Mouse (Mus musculus): ENCODE results near the gene Gm10961. TPM values are rescaled to one million over a fixed set of nuclear protein-coding genes. Genes with fewer than 3 reads are reported as not detected.

The Gm10961 gene
- not detected in 2 replicates for polyA plus RNA-seq (2012; rRNA removed)

GRCm38 (mm10) chr3:107630682-107631522, at the start of gene Gm10961:
Gm10961 (plus strand) TSS chr3:107631322.
- TF ChIP-seq CTCF (IDR thresholded peaks at IDR 0.05; ENCODE audit: extremely low read depth, insufficient read length, insufficient replicate concordance, low read depth, low read length): no peak
- TF ChIP-seq POLR2A (IDR thresholded peaks at IDR 0.05; ENCODE audit: low read depth, low read length): 0 out of 2 replicates have a peak, but pooled peaks have one; percentile 13
- Histone ChIP-seq H3K4me1 (ENCODE audit: control insufficient read depth, insufficient read depth, insufficient read length, low read length) (no peaks in the 10 kb centered on the region), H3K27me3 (ENCODE audit: control insufficient read depth, insufficient read depth, low read length) (no peaks in the 10 kb centered on the region), H3K36me3 (ENCODE audit: control insufficient read depth, insufficient read depth, low read length) (peaks cover 16% of the 10 kb centered on the region), H3K4me3 (ENCODE audit: low read depth, low read length) (peak within 1 kb of the TSS; percentile 91), H3K27ac (ENCODE audit: insufficient read depth, low read depth, low read length) (peak within 1 kb of the TSS; percentile 77)
- under 1% methylated on average over 48 of the region's 48 CpGs for WGBS

DNA sequence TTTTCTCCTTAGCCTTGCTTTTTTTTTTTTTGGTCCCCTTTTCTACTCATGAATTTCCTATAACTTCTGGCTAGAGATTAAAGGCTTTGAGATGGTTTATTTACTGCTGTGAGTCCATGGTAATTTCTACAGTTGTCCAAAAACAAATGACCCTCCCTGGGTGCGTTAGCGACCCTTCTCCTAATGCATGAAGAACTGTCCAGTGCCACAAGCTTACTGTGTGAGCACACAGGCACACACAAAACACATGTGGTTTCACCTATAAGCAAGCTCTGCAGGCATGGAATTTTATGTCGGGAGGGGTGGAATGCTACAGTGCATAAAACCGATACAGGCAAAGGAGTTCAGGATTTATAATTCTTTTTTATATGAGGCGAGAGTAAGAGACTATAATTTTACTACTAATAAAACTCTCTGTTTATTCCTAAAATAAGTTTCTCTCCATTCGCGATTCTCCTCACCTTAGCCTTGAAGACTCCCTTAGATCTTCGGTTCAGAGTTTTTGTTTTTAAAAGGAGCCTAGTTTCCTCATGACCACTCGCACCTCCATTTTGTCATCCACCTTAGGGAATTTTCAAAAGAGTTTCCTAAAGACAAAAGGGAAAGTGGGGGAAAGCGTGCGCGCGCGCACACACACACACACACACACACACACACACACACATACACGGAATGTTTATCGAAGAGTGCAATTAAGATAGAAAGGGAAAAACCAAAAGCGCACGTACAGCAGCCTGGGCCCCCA, 48.8 kb upstream of the Gm10961 start:
- Histone ChIP-seq H3K36me3 (ENCODE audit: control insufficient read depth, insufficient read depth, low read length) (no peaks in the 10 kb centered on the region), H3K4me1 (ENCODE audit: control insufficient read depth, insufficient read depth, insufficient read length, low read length) (peaks cover 5% of the 10 kb centered on the region), H3K27ac (ENCODE audit: insufficient read depth, low read depth, low read length) (no peak overlapping the region), H3K4me3 (ENCODE audit: low read depth, low read length) (peak overlapping the region; percentile 40), H3K27me3 (ENCODE audit: control insufficient read depth, insufficient read depth, low read length) (peaks cover 53% of the 10 kb centered on the region)
- TF ChIP-seq CTCF (IDR thresholded peaks at IDR 0.05; ENCODE audit: extremely low read depth, insufficient read length, insufficient replicate concordance, low read depth, low read length): no peak
- TF ChIP-seq POLR2A (IDR thresholded peaks at IDR 0.05; ENCODE audit: low read depth, low read length): no peak
- 6% methylated on average over 18 of the region's 18 CpGs for WGBS

GRCm38 (mm10) chr3:107582875-107583767, 48.0 kb upstream of the Gm10961 start:
- H3K36me3 ChIP-seq (ENCODE audit: control insufficient read depth, insufficient read depth, low read length): no peaks in the 10 kb centered on the region
- TF ChIP-seq POLR2A (IDR thresholded peaks at IDR 0.05; ENCODE audit: low read depth, low read length) (no peak), CTCF (IDR thresholded peaks at IDR 0.05; ENCODE audit: extremely low read depth, insufficient read length, insufficient replicate concordance, low read depth, low read length) (no peak)
- no peak overlapping the region for H3K27ac ChIP-seq (ENCODE audit: insufficient read depth, low read depth, low read length)
- peaks cover 5% of the 10 kb centered on the region for H3K4me1 ChIP-seq (ENCODE audit: control insufficient read depth, insufficient read depth, insufficient read length, low read length)
- WGBS: 3% methylated on average over 65 of the region's 65 CpGs
- peaks cover 57% of the 10 kb centered on the region for H3K27me3 ChIP-seq (ENCODE audit: control insufficient read depth, insufficient read depth, low read length)
- peak overlapping the region; percentile 40 for H3K4me3 ChIP-seq (ENCODE audit: low read depth, low read length)

GRCm38 (mm10) chr3:107583893-107584292, 47.2 kb upstream of the Gm10961 start:
- 16% methylated on average over 1 of the region's 1 CpGs for WGBS

GRCm38 (mm10) chr3:107586504-107586903, 44.6 kb upstream of the Gm10961 start:
- Histone ChIP-seq H3K27ac (ENCODE audit: insufficient read depth, low read depth, low read length) (no peak overlapping the region), H3K4me3 (ENCODE audit: low read depth, low read length) (no peak overlapping the region), H3K36me3 (ENCODE audit: control insufficient read depth, insufficient read depth, low read length) (no peaks in the 10 kb centered on the region), H3K27me3 (ENCODE audit: control insufficient read depth, insufficient read depth, low read length) (peaks cover 43% of the 10 kb centered on the region), H3K4me1 (ENCODE audit: control insufficient read depth, insufficient read depth, insufficient read length, low read length) (peaks cover 5% of the 10 kb centered on the region)
- TF ChIP-seq POLR2A (IDR thresholded peaks at IDR 0.05; ENCODE audit: low read depth, low read length) (no peak), CTCF (IDR thresholded peaks at IDR 0.05; ENCODE audit: extremely low read depth, insufficient read length, insufficient replicate concordance, low read depth, low read length) (no peak)
- WGBS: 71% methylated on average over 6 of the region's 6 CpGs

More at GRCm38 (mm10) chr3:107583893-107584292, 47.2 kb upstream of the Gm10961 start:
- no peak overlapping the region for H3K27ac ChIP-seq (ENCODE audit: insufficient read depth, low read depth, low read length)
- H3K4me1 ChIP-seq (ENCODE audit: control insufficient read depth, insufficient read depth, insufficient read length, low read length): peaks cover 5% of the 10 kb centered on the region
- H3K27me3 ChIP-seq (ENCODE audit: control insufficient read depth, insufficient read depth, low read length): peaks cover 57% of the 10 kb centered on the region
- TF ChIP-seq CTCF (IDR thresholded peaks at IDR 0.05; ENCODE audit: extremely low read depth, insufficient read length, insufficient replicate concordance, low read depth, low read length) (no peak), POLR2A (IDR thresholded peaks at IDR 0.05; ENCODE audit: low read depth, low read length) (no peak)
- no peak overlapping the region for H3K4me3 ChIP-seq (ENCODE audit: low read depth, low read length)
- H3K36me3 ChIP-seq (ENCODE audit: control insufficient read depth, insufficient read depth, low read length): no peaks in the 10 kb centered on the region

- TF ChIP-seq POLR2A (IDR thresholded peaks at IDR 0.05; ENCODE audit: low read depth, low read length) (no peak), CTCF (IDR thresholded peaks at IDR 0.05; ENCODE audit: extremely low read depth, insufficient read length, insufficient replicate concordance, low read depth, low read length) (no peak)
- 44% methylated on average over 1 of the region's 1 CpGs for WGBS
- no peak overlapping the region for H3K4me3 ChIP-seq (ENCODE audit: low read depth, low read length)
Observed at GRCm38 (mm10) chr3:107591612-107592011, 39.5 kb upstream of the Gm10961 start.

More at GRCm38 (mm10) chr3:107591612-107592011, 39.5 kb upstream of the Gm10961 start:
- peaks cover 8% of the 10 kb centered on the region for H3K4me1 ChIP-seq (ENCODE audit: control insufficient read depth, insufficient read depth, insufficient read length, low read length)
- no peak overlapping the region for H3K27ac ChIP-seq (ENCODE audit: insufficient read depth, low read depth, low read length)
- peaks cover 53% of the 10 kb centered on the region for H3K27me3 ChIP-seq (ENCODE audit: control insufficient read depth, insufficient read depth, low read length)
- no peaks in the 10 kb centered on the region for H3K36me3 ChIP-seq (ENCODE audit: control insufficient read depth, insufficient read depth, low read length)
